Mouse (Mus musculus) gastrocnemius, postnatal 4 days (tissue): ENCODE measurements around the gene Esp31. TPM values are rescaled to one million over a fixed set of nuclear protein-coding genes. Genes with fewer than 3 reads are reported as not detected.

Source experiments
- DNase-seq, 2 experiments: peaks; one replicate each; pipeline ENCODE4 v3.0.0; 2021 to 2022; ENCODE audit warnings: low spot score in 2 of 2, mixed read lengths in 2 of 2
- long read RNA-seq, 2 experiments: library from polyadenylated mRNA; stranded (forward); transcript quantifications; one replicate each; pipeline ENCODE4 v2.0.0; 2021
- total RNA-seq, 2 experiments: library from RNA; stranded (reverse); gene quantifications; 2 replicates each; pipeline ENCODE4 v1.2.3; 2021

Gene Esp31
- total RNA-seq: not detected
- long read RNA-seq, experiment 1: 0 reads
- long read RNA-seq, experiment 2: 0 reads

DNA sequence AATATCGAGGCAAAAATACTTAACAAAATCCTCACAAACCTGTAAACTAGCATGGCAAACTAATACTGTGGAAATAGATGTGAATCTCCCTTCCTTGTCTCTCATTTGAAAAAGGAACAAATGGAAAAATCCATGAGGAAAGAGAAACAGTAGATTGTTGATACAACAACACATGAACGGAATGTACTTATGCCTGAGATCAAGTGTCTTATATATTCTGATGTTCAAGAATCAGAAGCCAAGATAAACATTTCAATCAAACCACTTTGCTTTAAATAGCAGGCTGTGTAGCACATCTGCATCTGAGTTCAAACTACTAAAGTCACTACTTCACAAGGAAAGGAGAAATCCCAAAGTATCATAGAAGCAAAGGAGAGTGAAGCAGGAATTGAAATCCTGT, at the start of gene Esp31:
Gene Esp31, plus strand, starts transcription at position 301 of the 400 bp plus-strand sequence.
- no peak for DNase-seq

Other genes with a start within 250 kb of the Esp31 start
- not detected for gene Esp36, start 219.3 kb upstream of the Esp31 start, total RNA-seq
- gene Esp34, start 85.3 kb upstream of the Esp31 start, total RNA-seq: not detected